ENCODE assay signal across 8 mouse cellular contexts in genomic region chr11:77132580-77132979, GRCm38 (mm10). TPM values are rescaled to one million over a fixed set of nuclear protein-coding genes. Genes with fewer than 3 reads are reported as not detected.
DNase-seq lines count a peak whose midpoint lies in the region; ATAC-seq and TF ChIP-seq lines count a peak whose summit lies in the region.

No protein-coding gene starts in this region.

- TF ChIP-seq EP300 in liver, embryonic 14.5 days (IDR thresholded peaks at IDR 0.05; ENCODE audit: low read depth) = no peak

- no peak for ATAC-seq in liver, embryonic 14.5 days (ENCODE audit: insufficient read depth)

- no peak overlapping the region for H3K9ac ChIP-seq in liver, embryonic 14.5 days (replicated peaks)

- WGBS in thymus, adult 2 months = 81% methylated on average over 3 of the region's 3 CpGs
- 44% methylated on average over 3 of the region's 3 CpGs for WGBS in liver, embryonic 14.5 days (ENCODE audit: insufficient replicate concordance)

- H3K4me3 ChIP-seq in gastrocnemius, adult 2 months = no peak overlapping the region
- no peak overlapping the region for H3K4me3 ChIP-seq in thymus, adult 2 months (ENCODE audit: control insufficient read depth, insufficient read depth, low read length)
- H3K4me3 ChIP-seq in liver, embryonic 14.5 days (ENCODE audit: insufficient read depth in 1 of 2, low read depth in 2 of 2, low read length in 2 of 2) = no peak overlapping the region

- H3K27me3 ChIP-seq in thymus, adult 2 months (ENCODE audit: control insufficient read depth, insufficient read depth, low read length) = no peaks in the 10 kb centered on the region
- H3K27me3 ChIP-seq in liver, embryonic 14.5 days (ENCODE audit: control insufficient read depth, insufficient read depth, low read length) = no peaks in the 10 kb centered on the region

- no peak overlapping the region for H3K27ac ChIP-seq in gastrocnemius, adult 2 months
- H3K27ac ChIP-seq in thymus, adult 2 months (ENCODE audit: control insufficient read depth, insufficient read depth, low read length) = no peak overlapping the region
- no peak overlapping the region for H3K27ac ChIP-seq in liver, embryonic 14.5 days

- TF ChIP-seq POLR2A in thymus, adult 2 months (IDR thresholded peaks at IDR 0.05; ENCODE audit: control insufficient read depth, extremely low read depth, insufficient read depth, low read length, poor library complexity) = no peak

- no peak overlapping the region for H3K4me2 ChIP-seq in liver, embryonic 14.5 days (ENCODE audit: low read depth)

- no peak for DNase-seq in gastrocnemius, adult 2 months
- no peak for DNase-seq in gastrocnemius, postnatal 4 days (ENCODE audit: low spot score in 2 of 2)
- DNase-seq in thymus, adult 2 months = peak; percentile 26
- no peak for DNase-seq in thymus, adult 18-20 months
- peak in 2 of 3 experiments; percentile 6 to 17 for DNase-seq in liver, embryonic 14.5 days (ENCODE audit: low read depth in 3 of 3, low spot score in 3 of 3)
- no peak for DNase-seq in ovary, postnatal 14 days (ENCODE audit: low spot score)
- DNase-seq in right cerebral cortex, adult 2 months (ENCODE audit: low spot score in 2 of 2) = no peak
- no peak for DNase-seq in gastrocnemius, postnatal 36 days

- TF ChIP-seq CTCF in gastrocnemius, adult 2 months (IDR thresholded peaks at IDR 0.05) = peak; percentile 62
- no peak for TF ChIP-seq CTCF in thymus, adult 2 months (IDR thresholded peaks at IDR 0.05; ENCODE audit: borderline replicate concordance, control insufficient read depth, extremely low read depth, insufficient read depth, low read length, poor library complexity)
- TF ChIP-seq CTCF in liver, embryonic 14.5 days (IDR thresholded peaks at IDR 0.05; ENCODE audit: low read depth) = peak; percentile 61

- no peaks in the 10 kb centered on the region for H3K36me3 ChIP-seq in thymus, adult 2 months (ENCODE audit: control insufficient read depth, insufficient read depth, low read length)
- H3K36me3 ChIP-seq in liver, embryonic 14.5 days (replicated peaks; ENCODE audit: control insufficient read depth, insufficient read depth, low read depth) = no peaks in the 10 kb centered on the region

- no peaks in the 10 kb centered on the region for H3K4me1 ChIP-seq in thymus, adult 2 months (replicated peaks; ENCODE audit: control insufficient read depth, insufficient read depth, low read length)
- no peaks in the 10 kb centered on the region for H3K4me1 ChIP-seq in liver, embryonic 14.5 days (replicated peaks; ENCODE audit: control insufficient read depth in 2 of 2, insufficient read depth in 2 of 2, low read length in 1 of 2)

- intact Hi-C loops in gastrocnemius, adult 2 months (cut with DNase I) = no loop called here
- intact Hi-C loops in gastrocnemius, postnatal 36 days (cut with DNase I) = no loop called here

- no peaks in the 10 kb centered on the region for H3K9me3 ChIP-seq in liver, embryonic 14.5 days (ENCODE audit: control insufficient read depth, low read length)

RNA-seq across cellular contexts. Expression of gene Nsrp1, which starts 54.3 kb away (rescaled TPM):
- 10 to 100 TPM; 11.8 to 11.9 TPM for total RNA-seq in gastrocnemius, adult 2 months (2021)
- 10 to 100 TPM; 15.9 to 16.2 TPM for total RNA-seq in gastrocnemius, postnatal 4 days (2021)
- polyA plus RNA-seq in thymus, adult 2 months (2012; rRNA removed) = 1.3 and 1.7 TPM in 2 replicates
- 1.8 and 3.8 TPM in 2 replicates for polyA plus RNA-seq in liver, embryonic 14.5 days (2012; rRNA removed)
- 22.9 and 23.5 TPM in 2 replicates for polyA plus RNA-seq in liver, embryonic 14.5 days (2014; fragmentation: Nextera tagmentation; extraction: Ambion mirVana)
- 10 to 100 TPM; 10.5 to 13.5 TPM for total RNA-seq in gastrocnemius, postnatal 36 days (2021)

RNA-seq across cellular contexts. Expression of gene Efcab5, which starts 56.2 kb away (rescaled TPM):
- under 1 TPM; 0.18 to 0.20 TPM for total RNA-seq in gastrocnemius, adult 2 months (2021)
- total RNA-seq in gastrocnemius, postnatal 4 days (2021) = 1 to 10 TPM in 1 of 2 experiments, under 1 TPM in 1; 0.57 to 1.2 TPM
- polyA plus RNA-seq in thymus, adult 2 months (2012; rRNA removed) = 1.1 TPM in 2 replicates
- 0.13 and 0.27 TPM in 2 replicates for polyA plus RNA-seq in liver, embryonic 14.5 days (2012; rRNA removed)
- polyA plus RNA-seq in liver, embryonic 14.5 days (2014; fragmentation: Nextera tagmentation; extraction: Ambion mirVana) = 0.05 and 0.23 TPM in 2 replicates
- total RNA-seq in gastrocnemius, postnatal 36 days (2021) = under 1 TPM; 0.10 TPM

Comparison
In these comparisons a context has a peak if more than half of its experiments do, and no peak if none do; other contexts are left out.
1. DNase-seq: peak in thymus, adult 2 months (single experiment) and liver, embryonic 14.5 days (2 of 3); none in gastrocnemius, adult 2 months (single experiment), gastrocnemius, postnatal 4 days (0 of 2), thymus, adult 18-20 months (0 of 2), ovary, postnatal 14 days (single experiment), right cerebral cortex, adult 2 months (0 of 2) and gastrocnemius, postnatal 36 days (0 of 2).